Mouse (Mus musculus): Measurements from ENCODE around the gene Ehd1.

Ehd1 gene

GRCm38 (mm10) chr19:6338171-6338570 is 61.6 kb downstream of the Ehd1 start:
- DNase-seq = no peak

- no peak for DNase-seq
Measured at GRCm38 (mm10) chr19:6338716-6339115, 62.2 kb downstream of the Ehd1 start.

- DNase-seq = peak in 1 of 2 experiments; percentile 28
Measured at GRCm38 (mm10) chr19:6339191-6339590, 62.7 kb downstream of the Ehd1 start.

GRCm38 (mm10) chr19:6339890-6340504 is 63.5 kb downstream of the Ehd1 start:
- DNase-seq = peak; percentile 55 to 72

GRCm38 (mm10) chr19:6340524-6341452 is 64.3 kb downstream of the Ehd1 start, which contains the start of gene Map4k2:
Map4k2 (plus strand) TSS chr19:6341135.
- DNase-seq = peak; percentile 77 to 83

GRCm38 (mm10) chr19:6341453-6342077 is 65.0 kb downstream of the Ehd1 start:
- peak in 1 of 2 experiments; percentile 46 for DNase-seq

GRCm38 (mm10) chr19:6342276-6342933 is 65.9 kb downstream of the Ehd1 start:
- peak in 1 of 2 experiments; percentile 57 for DNase-seq

- DNase-seq = no peak
Measured at GRCm38 (mm10) chr19:6343066-6343925, 66.8 kb downstream of the Ehd1 start.

GRCm38 (mm10) chr19:6343996-6344395 is 67.5 kb downstream of the Ehd1 start:
- DNase-seq = no peak

- DNase-seq = no peak
Measured at GRCm38 (mm10) chr19:6346023-6346422, 69.5 kb downstream of the Ehd1 start.

GRCm38 (mm10) chr19:6346661-6347060 is 70.1 kb downstream of the Ehd1 start:
- no peak for DNase-seq

GRCm38 (mm10) chr19:6347615-6348014 is 71.1 kb downstream of the Ehd1 start:
- no peak for DNase-seq

GRCm38 (mm10) chr19:6348717-6349116 is 72.2 kb downstream of the Ehd1 start:
- DNase-seq = no peak

GRCm38 (mm10) chr19:6349215-6349983 is 72.9 kb downstream of the Ehd1 start:
- DNase-seq = no peak

All from thymus, adult 18-20 months (tissue).